Mouse (Mus musculus) megakaryocyte, adult 5-6 weeks (primary cell): ENCODE measurements around the gene Ear6. TPM values are rescaled to one million over a fixed set of nuclear protein-coding genes. Genes with fewer than 3 reads are reported as not detected.

Experiments
- ATAC-seq: 2 replicates; pipeline ENCODE4 v1.8.0; 2016; ENCODE audit warnings: mild to moderate bottlenecking, inconsistent platforms; ENCODE audit not compliant: poor library complexity, severe bottlenecking
- total RNA-seq, 2 experiments: library from RNA; stranded (forward) in 1 of 2; stranded (reverse) in 1 of 2; fragments of 153-499, 151-499 nt in 1 of 2; fragments of 221-1000, 200-1000 nt in 1 of 2; gene quantifications; 2 replicates each; pipeline versions ENCODE4 v1.2.3 to v1.2.4; 2015 to 2017

The Ear6 gene
- total RNA-seq, 2 experiments from 2014 or later, result 69.3 to 89.1 TPM

- no peak for ATAC-seq
These were observed 39.7 kb downstream of the Ear6 start for GRCm38 (mm10) chr14:51893094-51893794.

DNA sequence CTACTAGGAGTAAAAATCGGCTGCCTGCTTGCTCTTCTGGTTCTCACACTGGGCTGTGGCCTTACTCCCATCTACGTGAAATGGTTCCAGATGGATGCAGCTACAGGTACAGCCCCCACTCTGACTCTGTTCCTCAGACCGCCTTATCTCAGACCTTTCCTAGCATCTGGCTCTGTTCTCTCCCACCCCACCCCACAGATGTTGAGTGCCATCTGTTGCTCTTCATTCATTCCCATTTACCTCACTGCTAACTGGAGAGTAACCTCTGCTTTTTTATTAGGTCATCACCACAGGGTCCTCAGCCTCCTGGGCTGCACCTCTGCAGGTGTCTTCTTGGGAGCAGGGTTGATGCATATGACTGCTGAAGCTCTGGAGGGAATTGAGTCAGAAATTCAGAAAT lies 40.3 kb downstream of the Ear6 start:
- ATAC-seq, result no peak

DNA sequence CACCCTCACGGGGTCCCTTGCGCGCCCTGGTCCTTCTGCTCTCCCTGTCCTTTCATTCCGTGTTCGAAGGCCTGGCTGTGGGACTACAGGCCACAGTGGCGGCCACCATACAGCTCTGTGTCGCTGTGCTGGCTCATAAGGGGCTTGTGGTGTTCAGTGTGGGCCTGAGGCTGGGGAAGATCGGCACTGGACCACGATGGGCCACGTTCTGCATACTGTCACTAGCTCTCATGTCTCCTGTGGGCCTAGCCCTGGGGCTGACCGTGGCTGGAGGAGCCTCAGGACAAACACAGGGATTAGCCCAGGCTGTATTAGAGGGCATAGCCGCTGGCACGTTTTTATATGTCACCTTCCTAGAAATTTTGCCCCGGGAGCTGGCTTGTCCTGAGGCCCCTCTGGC lies 41.6 kb downstream of the Ear6 start:
- no peak for ATAC-seq

DNA sequence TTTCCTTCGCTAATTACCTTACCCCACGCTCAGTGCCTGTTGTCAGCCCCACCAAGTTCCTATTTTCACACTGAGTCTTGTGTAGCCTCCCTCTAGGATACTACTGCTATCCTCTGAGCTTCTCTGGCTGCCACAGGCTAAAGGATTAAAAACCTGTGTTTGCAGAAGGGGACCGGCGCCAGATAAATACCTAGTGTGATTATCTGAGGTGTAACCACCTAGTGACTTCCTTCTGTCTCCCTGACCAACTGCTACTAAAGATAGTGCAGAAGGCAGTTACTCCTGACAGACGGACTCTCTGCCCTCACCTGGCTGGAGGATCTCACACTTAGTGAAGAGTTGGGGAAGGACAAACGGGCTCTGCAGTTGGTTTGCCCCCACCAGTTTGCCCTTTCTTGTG lies 42.5 kb downstream of the Ear6 start:
- ATAC-seq, result no peak

- no peak for ATAC-seq
These were observed 43.2 kb downstream of the Ear6 start for GRCm38 (mm10) chr14:51896539-51897170.

- ATAC-seq, result no peak
These were observed 45.9 kb downstream of the Ear6 start for GRCm38 (mm10) chr14:51899351-51899750.

DNA sequence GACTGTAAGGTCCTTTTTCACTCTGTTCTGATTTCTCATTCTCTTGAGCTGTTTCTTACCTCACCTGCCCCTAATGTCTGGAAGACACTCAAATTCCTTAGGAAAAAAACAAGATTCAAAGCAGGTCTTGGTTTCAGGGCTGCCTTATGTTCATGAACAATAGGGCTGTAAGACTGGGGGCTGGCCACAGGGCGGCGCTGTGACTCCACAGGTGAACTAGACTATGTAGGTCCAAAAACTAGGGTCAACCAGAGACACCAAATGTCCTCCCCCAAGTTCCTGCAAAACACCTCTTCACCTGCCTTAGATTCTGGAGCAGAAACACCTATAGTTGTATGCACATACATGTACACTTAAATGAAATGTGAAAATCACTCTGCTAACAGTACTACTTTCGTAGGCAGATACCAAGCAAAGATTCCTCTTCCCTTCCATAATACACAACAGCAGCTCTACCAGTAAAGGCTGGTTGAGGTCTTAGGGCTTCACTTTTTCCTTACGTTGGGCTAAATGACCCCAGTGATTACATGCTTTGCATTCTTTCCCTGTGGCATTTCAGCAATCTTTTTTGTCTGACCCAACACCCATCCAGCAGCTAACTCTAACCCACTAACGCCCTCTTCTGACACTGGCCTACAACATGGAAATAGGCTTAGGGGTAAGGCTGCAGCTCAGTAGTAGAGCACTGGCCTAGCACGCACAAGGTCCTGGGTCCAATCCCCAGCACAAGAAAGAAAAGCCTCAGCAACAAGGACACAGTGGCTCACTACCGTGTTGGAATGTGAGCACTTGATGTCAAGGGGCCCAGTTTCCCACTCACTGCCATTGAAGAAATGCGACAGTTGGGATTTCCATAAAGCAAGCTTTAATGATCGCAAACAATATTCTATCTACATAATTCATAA lies 49.6 kb downstream of the Ear6 start:
- peak; percentile 89 for ATAC-seq

GRCm38 (mm10) chr14:51903782-51904181 lies 50.3 kb downstream of the Ear6 start:
- no peak for ATAC-seq

Other genes starting within 250 kb of the Ear6 start
- not detected in 2 replicates for gene Gm17078, start 242.4 kb upstream of the Ear6 start, total RNA-seq (2015)
- gene Gm17078, start 242.4 kb upstream of the Ear6 start, total RNA-seq (2017), result not detected in 2 replicates
- gene Gm4181, start 218.0 kb upstream of the Ear6 start, total RNA-seq (2015), result not detected in 2 replicates
- not detected in 2 replicates for gene Gm4181, start 218.0 kb upstream of the Ear6 start, total RNA-seq (2017)
- not detected in 2 replicates for gene Gm17079, start 158.2 kb upstream of the Ear6 start, total RNA-seq (2015)
- gene Gm17079, start 158.2 kb upstream of the Ear6 start, total RNA-seq (2017), result not detected in 2 replicates
- gene Gm5800, start 136.5 kb upstream of the Ear6 start, total RNA-seq (2015), result not detected in 2 replicates
- gene Gm5800, start 136.5 kb upstream of the Ear6 start, total RNA-seq (2017), result not detected in 2 replicates
- not detected in 2 replicates for gene Ang4, start 80.1 kb upstream of the Ear6 start, total RNA-seq (2015)
- not detected in 2 replicates for gene Ang4, start 80.1 kb upstream of the Ear6 start, total RNA-seq (2017)
- not detected in 2 replicates for gene AY358078, start 53.7 kb upstream of the Ear6 start, total RNA-seq (2015)
- gene AY358078, start 53.7 kb upstream of the Ear6 start, total RNA-seq (2017), result not detected in 2 replicates
- gene Mettl17, start 31.1 kb downstream of the Ear6 start, total RNA-seq (2015), result 6.2 and 11.7 TPM in 2 replicates
- gene Mettl17, start 31.1 kb downstream of the Ear6 start, total RNA-seq (2017), result 6.3 and 11.1 TPM in 2 replicates
- gene Slc39a2, start 39.2 kb downstream of the Ear6 start, total RNA-seq (2015), result 0.07 TPM in 1 of 2 replicates, not detected in the other
- gene Slc39a2, start 39.2 kb downstream of the Ear6 start, total RNA-seq (2017), result 0.18 and 0.20 TPM in 2 replicates
- 0.36 and 1.5 TPM in 2 replicates for gene Ndrg2, start 60.5 kb downstream of the Ear6 start, total RNA-seq (2015)
- gene Ndrg2, start 60.5 kb downstream of the Ear6 start, total RNA-seq (2017), result not detected in 2 replicates
- gene Tppp2, start 64.7 kb downstream of the Ear6 start, total RNA-seq (2015), result not detected in 2 replicates
- gene Tppp2, start 64.7 kb downstream of the Ear6 start, total RNA-seq (2017), result not detected in 2 replicates
- not detected in 2 replicates for gene Rnase13, start 69.1 kb downstream of the Ear6 start, total RNA-seq (2015)
- gene Rnase13, start 69.1 kb downstream of the Ear6 start, total RNA-seq (2017), result not detected in 2 replicates
- gene Arhgef40, start 131.0 kb downstream of the Ear6 start, total RNA-seq (2015), result 1.7 and 2.6 TPM in 2 replicates
- gene Arhgef40, start 131.0 kb downstream of the Ear6 start, total RNA-seq (2017), result 2.2 and 5.1 TPM in 2 replicates
- gene Tmem253, start 162.0 kb downstream of the Ear6 start, total RNA-seq (2015), result not detected in 2 replicates
- gene Tmem253, start 162.0 kb downstream of the Ear6 start, total RNA-seq (2017), result not detected in 2 replicates
- 3.7 and 4.4 TPM in 2 replicates for gene Zfp219, start 167.0 kb downstream of the Ear6 start, total RNA-seq (2015)
- 4.7 and 5.1 TPM in 2 replicates for gene Zfp219, start 167.0 kb downstream of the Ear6 start, total RNA-seq (2017)
- gene Olfr221, start 188.8 kb downstream of the Ear6 start, total RNA-seq (2015), result not detected in 2 replicates
- not detected in 2 replicates for gene Olfr221, start 188.8 kb downstream of the Ear6 start, total RNA-seq (2017)